Mouse (Mus musculus) left cerebral cortex, postnatal 14 days (tissue): ENCODE measurements around the gene Apoc3. TPM values are rescaled to one million over a fixed set of nuclear protein-coding genes. Genes with fewer than 3 reads are reported as not detected.
A peak's percentile ranks its signal among the peaks of the same experiment; 100 is the strongest.

Experiments
- DNase-seq, 2 experiments: peaks; one replicate each; pipeline ENCODE4 v3.0.0; 2021 to 2022; ENCODE audit warnings: low spot score in 2 of 2, mixed read lengths in 1 of 2
- intact Hi-C: fragments of 180-260 bp; cut with DNase I; formaldehyde crosslinking; loops from one replicate; pipeline ENCODE4 v1.15.1; 2025
- total RNA-seq, 2 experiments: library from RNA; stranded (reverse); gene quantifications; 2 replicates each; pipeline ENCODE4 v1.2.3; 2021

Gene Apoc3
- total RNA-seq, 2 experiments from 2014 or later: 0.92 TPM; not detected in 1

- no peak for DNase-seq
- intact Hi-C loops: no loop called here
Measured at GRCm38 (mm10) chr9:46235649-46236048, 213 bp upstream of the Apoc3 start.

GRCm38 (mm10) chr9:46235196-46235595 lies 240 bp downstream of the Apoc3 start:
- intact Hi-C loops: no loop called here
- DNase-seq: no peak

GRCm38 (mm10) chr9:46230450-46230975 lies 4.9 kb downstream of the Apoc3 start:
- intact Hi-C loops: no loop called here

GRCm38 (mm10) chr9:46229573-46230449 lies 5.6 kb downstream of the Apoc3 start:
- peak; percentile 92 to 95 for DNase-seq
- intact Hi-C loops: no loop called here

More at GRCm38 (mm10) chr9:46230450-46230975, 4.9 kb downstream of the Apoc3 start:
- DNase-seq: no peak

- DNase-seq: no peak
- intact Hi-C loops: no loop called here
Measured at GRCm38 (mm10) chr9:46228491-46228890, 6.9 kb downstream of the Apoc3 start, which contains the start of gene Apoa1. Gene Apoa1 (plus strand): TSS chr9:46228580.

- intact Hi-C loops: no loop called here
- no peak for DNase-seq
Measured at GRCm38 (mm10) chr9:46227064-46227614, 8.3 kb downstream of the Apoc3 start.

- intact Hi-C loops: no loop called here
- no peak for DNase-seq
Measured at GRCm38 (mm10) chr9:46224945-46225660, 10.3 kb downstream of the Apoc3 start.

GRCm38 (mm10) chr9:46224101-46224500 lies 11.3 kb downstream of the Apoc3 start:
- no peak for DNase-seq
- intact Hi-C loops: no loop called here

- DNase-seq: no peak
- intact Hi-C loops: no loop called here
Measured at GRCm38 (mm10) chr9:46223090-46223489, 12.3 kb downstream of the Apoc3 start.

- no peak for DNase-seq
- intact Hi-C loops: no loop called here
Measured at GRCm38 (mm10) chr9:46218176-46218575, 17.3 kb downstream of the Apoc3 start.

- intact Hi-C loops: no loop called here
- DNase-seq: no peak
Measured at GRCm38 (mm10) chr9:46216744-46217470, 18.5 kb downstream of the Apoc3 start.

GRCm38 (mm10) chr9:46215338-46216322 lies 19.8 kb downstream of the Apoc3 start:
- intact Hi-C loops: no loop called here
- peak in 1 of 2 experiments; percentile 31 for DNase-seq

GRCm38 (mm10) chr9:46214946-46215337 lies 20.5 kb downstream of the Apoc3 start:
- DNase-seq: no peak
- intact Hi-C loops: no loop called here

GRCm38 (mm10) chr9:46214276-46214675 lies 21.2 kb downstream of the Apoc3 start:
- intact Hi-C loops: no loop called here
- DNase-seq: no peak

GRCm38 (mm10) chr9:46210473-46210872 lies 25.0 kb downstream of the Apoc3 start:
- DNase-seq: no peak
- intact Hi-C loops: no loop called here

- intact Hi-C loops: no loop called here
- DNase-seq: no peak
Measured at GRCm38 (mm10) chr9:46208401-46208974, 26.9 kb downstream of the Apoc3 start.

- DNase-seq: no peak
- intact Hi-C loops: no loop called here
Measured at GRCm38 (mm10) chr9:46207501-46207869, 28.0 kb downstream of the Apoc3 start.
